Mouse (Mus musculus) myocyte (in vitro differentiated cells): Measurements from ENCODE around the gene Olfr1274-ps.
"Not testable (repeated sequence)": the region's sequence is repeated elsewhere in the genome, so short reads cannot be mapped to it uniquely, and the experiment has no call there.

Experiments used
- CEBPB ChIP-seq: IDR thresholded peaks from 2 replicates; pipeline ENCODE4 v1.6.1; 2011; ENCODE audit warnings: mild to moderate bottlenecking, moderate library complexity; ENCODE audit not compliant: poor library complexity, insufficient read depth, severe bottlenecking
- MYOG ChIP-seq, 3 experiments: IDR thresholded peaks; one replicate each; pipeline ENCODE4 v1.6.1; 2011; ENCODE audit warnings: control low read depth in 2 of 3, low read depth in 2 of 3, mild to moderate bottlenecking in 2 of 3; ENCODE audit not compliant: insufficient read length in 2 of 3, control insufficient read depth in 1 of 3, insufficient read depth in 1 of 3
- POLR2A ChIP-seq: IDR thresholded peaks from one replicate; pipeline ENCODE4 v1.6.1; 2011; ENCODE audit warnings: low read depth, mild to moderate bottlenecking, control low read depth, moderate library complexity; ENCODE audit not compliant: insufficient read length
- USF1 ChIP-seq: IDR thresholded peaks from one replicate; pipeline ENCODE4 v1.6.1; 2011; ENCODE audit warnings: low read depth, mild to moderate bottlenecking, control low read depth, moderate library complexity

- TF ChIP-seq POLR2A; CEBPB; MYOG (IDR thresholded peaks at IDR 0.05; ENCODE audit: control insufficient read depth in 1 of 3, insufficient read depth in 1 of 3, insufficient read length in 2 of 3, low read depth in 2 of 3); USF1: not testable (repeated sequence)
Observed at GRCm38 (mm10) chr2:90414110-90414821, 15.8 kb downstream of the Olfr1274-ps start.
